Mouse (Mus musculus) ovary, postnatal 10 days (tissue): ENCODE measurements around the gene Ccdc170.
"Not testable (repeated sequence)": the region's sequence is repeated elsewhere in the genome, so short reads cannot be mapped to it uniquely, and the experiment has no call there.

Experiments used
- DNase-seq: peaks from one replicate; pipeline ENCODE4 v3.0.0; 2022; ENCODE audit warnings: low spot score

The Ccdc170 gene

DNA sequence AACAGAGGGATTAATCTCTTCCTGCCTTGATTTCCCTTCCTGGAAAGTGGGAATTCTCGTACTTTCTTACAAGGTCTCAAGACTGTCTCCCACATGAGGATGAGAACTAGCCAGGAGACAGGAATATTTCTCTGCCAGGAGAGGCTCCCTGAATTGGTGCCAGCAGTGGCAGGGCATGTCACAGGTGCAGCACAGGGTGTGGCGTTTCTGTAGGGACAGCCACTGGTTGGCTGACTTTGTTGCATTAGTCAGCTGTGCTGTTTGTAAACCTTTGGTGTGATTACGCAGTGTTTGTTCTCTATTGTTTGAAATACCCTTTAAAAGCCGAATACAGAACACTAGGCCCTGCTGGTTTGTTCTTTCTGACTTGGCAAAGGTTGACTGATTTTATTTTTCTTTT is 117.3 kb downstream of the Ccdc170 start:
- DNase-seq: no peak

GRCm38 (mm10) chr10:4600796-4601474 is 118.6 kb downstream of the Ccdc170 start:
- no peak for DNase-seq

DNA sequence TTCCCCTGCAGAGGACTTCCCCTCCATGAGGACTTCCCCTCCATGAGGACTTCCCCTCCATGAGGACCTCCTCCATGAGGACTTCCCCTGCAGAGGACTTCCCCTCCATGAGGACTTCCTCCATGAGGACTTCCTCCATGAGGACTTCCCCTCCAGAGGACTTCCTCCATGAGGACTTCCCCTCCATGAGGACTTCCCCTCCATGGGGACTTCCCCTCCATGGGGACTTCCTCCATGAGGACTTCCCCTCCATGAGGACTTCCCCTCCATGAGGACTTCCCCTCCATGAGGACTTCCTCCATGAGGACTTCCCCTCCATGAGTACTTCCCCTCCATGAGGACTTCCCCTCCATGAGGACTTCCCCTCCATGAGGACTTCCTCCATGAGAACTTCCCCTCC is 119.3 kb downstream of the Ccdc170 start:
- DNase-seq: not testable (repeated sequence)

DNA sequence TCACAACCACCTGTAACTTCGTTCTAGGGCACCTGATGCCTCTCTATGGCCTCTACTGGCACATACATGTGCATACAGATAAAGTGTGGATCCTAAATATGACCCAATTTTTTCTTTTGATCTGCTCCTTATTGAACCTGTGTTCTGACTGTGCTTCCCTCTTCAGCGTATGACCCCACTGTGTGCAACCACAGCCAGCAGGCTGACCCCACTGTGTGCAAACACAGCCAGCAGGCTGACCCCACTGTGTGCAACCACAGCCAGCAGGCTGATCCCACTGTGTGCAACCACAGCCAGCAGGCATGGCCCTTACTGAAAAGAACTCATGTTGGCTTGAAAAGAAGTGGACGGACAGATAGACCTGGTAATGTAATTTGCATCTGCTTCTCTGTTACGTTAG is 120.2 kb downstream of the Ccdc170 start:
- DNase-seq: no peak

DNA sequence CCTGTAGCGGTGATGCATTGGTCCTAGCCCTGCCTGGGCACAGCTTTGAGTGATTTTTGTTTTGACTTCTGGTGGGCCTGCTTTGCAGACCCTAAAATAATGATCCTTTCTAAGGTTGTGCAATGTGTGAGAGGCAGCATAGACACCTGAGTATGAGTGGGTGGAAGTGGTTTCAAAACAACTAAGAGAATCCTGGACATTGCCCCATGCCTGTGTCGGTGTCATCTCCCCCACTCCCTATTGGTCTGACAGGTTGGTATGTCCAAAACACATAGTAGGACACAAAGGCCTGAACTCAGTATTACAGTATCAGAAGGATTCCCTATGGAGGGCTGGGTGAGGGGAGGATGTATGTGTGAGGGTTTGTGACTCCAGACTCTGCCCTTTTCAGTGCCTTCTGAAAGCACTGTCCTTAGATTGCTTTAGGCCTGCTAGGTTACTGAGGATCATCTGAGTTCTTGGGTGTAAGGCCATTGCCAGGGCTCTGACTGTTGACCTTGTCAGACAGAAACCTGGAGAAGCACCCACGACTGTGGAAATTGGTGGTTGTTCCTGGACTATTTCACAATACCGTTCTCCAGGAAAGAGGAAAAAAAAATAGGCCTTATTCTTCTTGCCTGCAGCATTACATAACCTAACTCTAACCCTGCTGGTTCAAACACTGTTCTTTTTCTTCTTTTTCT is 122.4 kb downstream of the Ccdc170 start:
- DNase-seq: no peak

DNA sequence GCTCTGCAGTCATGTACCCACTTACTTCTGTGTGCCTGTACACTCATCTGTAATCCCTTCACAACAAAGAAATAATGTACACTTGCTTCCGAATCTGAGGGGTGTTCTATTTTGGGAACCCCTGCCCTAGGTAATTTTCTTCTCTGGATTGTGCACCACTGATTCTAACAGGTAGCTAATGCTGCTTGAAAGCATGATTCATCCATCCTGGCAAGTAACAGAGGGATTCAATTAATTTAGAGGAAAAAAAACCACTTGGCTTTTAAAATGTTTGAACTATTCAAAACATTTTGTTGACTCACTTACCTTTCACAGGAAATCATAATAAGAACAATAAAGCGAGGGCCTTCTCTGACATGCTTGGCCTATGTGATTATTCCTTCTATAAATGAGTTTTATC is 127.9 kb downstream of the Ccdc170 start:
- DNase-seq: no peak

GRCm38 (mm10) chr10:4611386-4612155 is 129.3 kb downstream of the Ccdc170 start, which contains the start of gene Esr1:
TSS of gene Esr1 (plus strand) at chr10:4611593.
- DNase-seq: no peak
